Mouse (Mus musculus): ENCODE measurements around the gene Dgkq. TPM values are rescaled to one million over a fixed set of nuclear protein-coding genes. Genes with fewer than 3 reads are reported as not detected.

Dgkq gene
- polyA plus RNA-seq, 1 experiment: 63.9 TPM

- TF ChIP-seq POLR2A (IDR thresholded peaks at IDR 0.05; ENCODE audit: borderline replicate concordance, extremely low read depth, insufficient read depth, insufficient read length, poor library complexity, severe bottlenecking) (no peak), CTCF (IDR thresholded peaks at IDR 0.05; ENCODE audit: borderline replicate concordance, extremely low read depth, insufficient read depth, insufficient read length) (no peak)
- DNase-seq (ENCODE audit: low read depth): no peak
Measured at GRCm38 (mm10) chr5:108701341-108702021, 32.0 kb upstream of the Dgkq start.

DNA sequence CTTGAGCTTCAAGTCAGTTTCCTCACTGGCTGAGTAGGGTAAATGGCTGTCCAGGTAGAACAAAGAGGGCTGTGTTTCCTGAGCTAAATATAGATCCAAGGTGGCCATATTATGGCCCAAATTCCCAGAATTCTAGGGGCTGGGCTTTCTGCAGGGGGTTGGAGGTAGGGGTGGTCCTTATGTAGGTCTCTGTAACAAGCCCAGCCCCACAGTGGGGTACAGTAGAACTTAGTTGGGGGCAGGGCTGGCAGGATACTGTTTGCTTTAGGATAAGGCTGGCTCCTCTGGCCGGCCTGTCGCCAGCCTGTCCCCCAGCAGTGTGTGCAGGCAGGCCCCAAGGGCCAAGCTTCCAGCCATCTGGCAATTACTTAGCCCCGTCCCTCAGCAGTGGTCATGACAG lies 30.9 kb upstream of the Dgkq start:
- no peak for DNase-seq (ENCODE audit: low read depth)
- TF ChIP-seq CTCF (IDR thresholded peaks at IDR 0.05; ENCODE audit: borderline replicate concordance, extremely low read depth, insufficient read depth, insufficient read length) (no peak), POLR2A (IDR thresholded peaks at IDR 0.05; ENCODE audit: borderline replicate concordance, extremely low read depth, insufficient read depth, insufficient read length, poor library complexity, severe bottlenecking) (no peak)

- no peak for TF ChIP-seq POLR2A (IDR thresholded peaks at IDR 0.05; ENCODE audit: borderline replicate concordance, extremely low read depth, insufficient read depth, insufficient read length, poor library complexity, severe bottlenecking)
- TF ChIP-seq CTCF (IDR thresholded peaks at IDR 0.05; ENCODE audit: borderline replicate concordance, extremely low read depth, insufficient read depth, insufficient read length): no peak
- peak; percentile 75 for DNase-seq (ENCODE audit: low read depth)
Measured at GRCm38 (mm10) chr5:108697341-108697753, 27.9 kb upstream of the Dgkq start.

GRCm38 (mm10) chr5:108696542-108696941 lies 27.1 kb upstream of the Dgkq start:
- TF ChIP-seq CTCF (IDR thresholded peaks at IDR 0.05; ENCODE audit: borderline replicate concordance, extremely low read depth, insufficient read depth, insufficient read length) (no peak), POLR2A (IDR thresholded peaks at IDR 0.05; ENCODE audit: borderline replicate concordance, extremely low read depth, insufficient read depth, insufficient read length, poor library complexity, severe bottlenecking) (no peak)
- DNase-seq (ENCODE audit: low read depth): no peak

DNA sequence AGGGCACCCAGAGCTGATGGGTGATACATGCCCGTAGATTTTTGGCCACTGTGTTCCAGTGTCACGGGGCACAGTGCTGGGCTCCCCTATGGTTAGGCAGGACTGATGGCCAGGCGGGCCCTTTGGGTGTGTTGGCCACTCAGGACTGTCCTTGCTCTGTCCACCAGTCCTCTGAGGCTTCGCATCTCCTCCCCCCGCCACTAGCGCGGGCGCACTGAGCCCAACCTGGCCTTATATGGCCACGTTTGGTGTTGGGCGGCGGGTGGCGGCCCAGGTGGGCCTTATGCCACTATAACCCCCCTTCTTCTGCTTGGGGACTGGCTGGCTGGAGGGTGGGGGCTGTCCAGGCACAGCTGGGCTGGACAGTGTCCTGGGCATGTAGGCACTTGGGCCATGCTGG lies 26.4 kb upstream of the Dgkq start:
- TF ChIP-seq POLR2A (IDR thresholded peaks at IDR 0.05; ENCODE audit: borderline replicate concordance, extremely low read depth, insufficient read depth, insufficient read length, poor library complexity, severe bottlenecking) (no peak), CTCF (IDR thresholded peaks at IDR 0.05; ENCODE audit: borderline replicate concordance, extremely low read depth, insufficient read depth, insufficient read length) (no peak)
- no peak for DNase-seq (ENCODE audit: low read depth)

- TF ChIP-seq CTCF (IDR thresholded peaks at IDR 0.05; ENCODE audit: borderline replicate concordance, extremely low read depth, insufficient read depth, insufficient read length): no peak
- TF ChIP-seq POLR2A (IDR thresholded peaks at IDR 0.05; ENCODE audit: borderline replicate concordance, extremely low read depth, insufficient read depth, insufficient read length, poor library complexity, severe bottlenecking): 0 out of 2 replicates have a peak, but pooled peaks have one; percentile 8
- DNase-seq (ENCODE audit: low read depth): peak; percentile 56
Measured at GRCm38 (mm10) chr5:108694352-108695261, 25.1 kb upstream of the Dgkq start.

DNA sequence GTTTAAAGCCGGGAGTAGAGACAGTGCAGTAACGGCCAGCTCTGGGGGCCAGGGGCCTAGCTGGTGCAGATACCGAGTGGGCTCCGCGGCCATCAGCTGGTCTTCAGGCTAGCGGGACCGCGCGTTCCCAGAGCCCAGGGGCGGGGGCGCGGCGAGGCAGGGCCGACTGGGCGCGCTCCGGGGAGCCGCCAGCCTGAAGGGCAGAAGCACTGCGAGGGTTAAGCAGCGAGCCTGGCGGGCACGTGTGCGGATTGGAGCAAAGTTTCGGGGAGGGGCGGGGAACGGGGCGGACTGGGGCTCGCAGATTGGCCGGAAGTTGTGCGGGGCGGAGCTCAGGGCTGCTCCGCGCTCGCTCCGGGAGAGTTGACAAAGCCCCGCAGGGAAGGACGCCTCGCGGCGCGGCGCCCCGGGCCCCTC lies 24.4 kb upstream of the Dgkq start:
- peak; percentile 96 for DNase-seq (ENCODE audit: low read depth)
- TF ChIP-seq POLR2A (IDR thresholded peaks at IDR 0.05; ENCODE audit: borderline replicate concordance, extremely low read depth, insufficient read depth, insufficient read length, poor library complexity, severe bottlenecking): no peak

GRCm38 (mm10) chr5:108692271-108692670 lies 22.8 kb upstream of the Dgkq start, which contains the start of gene Fgfrl1:
Fgfrl1 (plus strand) TSS chr5:108692382.
- TF ChIP-seq CTCF (IDR thresholded peaks at IDR 0.05; ENCODE audit: borderline replicate concordance, extremely low read depth, insufficient read depth, insufficient read length) (peak; percentile 30; the same call in 1 of the 2 replicates), POLR2A (IDR thresholded peaks at IDR 0.05; ENCODE audit: borderline replicate concordance, extremely low read depth, insufficient read depth, insufficient read length, poor library complexity, severe bottlenecking) (no peak)
- DNase-seq (ENCODE audit: low read depth): no peak

DNA sequence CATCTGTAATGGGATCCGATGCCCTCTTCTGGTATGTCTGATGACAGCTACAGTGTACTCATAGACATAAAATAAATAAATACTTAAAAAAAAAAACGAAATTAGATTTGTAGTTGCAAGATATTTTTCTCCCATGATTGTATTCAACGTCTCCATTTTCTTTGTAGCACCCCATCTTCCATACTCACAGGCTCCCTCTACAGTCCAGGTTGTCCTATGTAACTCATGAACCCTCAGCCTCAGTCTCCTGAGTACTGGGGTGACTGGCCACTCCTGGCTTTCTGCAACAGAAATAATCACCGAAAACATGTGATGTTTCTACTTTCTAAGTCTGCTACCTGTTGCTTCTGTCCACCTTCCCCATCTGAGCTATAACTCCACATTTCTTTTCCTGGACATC lies 21.7 kb upstream of the Dgkq start:
- TF ChIP-seq CTCF (IDR thresholded peaks at IDR 0.05; ENCODE audit: borderline replicate concordance, extremely low read depth, insufficient read depth, insufficient read length) (0 out of 2 replicates have a peak, but pooled peaks have one; percentile 1), POLR2A (IDR thresholded peaks at IDR 0.05; ENCODE audit: borderline replicate concordance, extremely low read depth, insufficient read depth, insufficient read length, poor library complexity, severe bottlenecking) (no peak)
- DNase-seq (ENCODE audit: low read depth): no peak

DNA sequence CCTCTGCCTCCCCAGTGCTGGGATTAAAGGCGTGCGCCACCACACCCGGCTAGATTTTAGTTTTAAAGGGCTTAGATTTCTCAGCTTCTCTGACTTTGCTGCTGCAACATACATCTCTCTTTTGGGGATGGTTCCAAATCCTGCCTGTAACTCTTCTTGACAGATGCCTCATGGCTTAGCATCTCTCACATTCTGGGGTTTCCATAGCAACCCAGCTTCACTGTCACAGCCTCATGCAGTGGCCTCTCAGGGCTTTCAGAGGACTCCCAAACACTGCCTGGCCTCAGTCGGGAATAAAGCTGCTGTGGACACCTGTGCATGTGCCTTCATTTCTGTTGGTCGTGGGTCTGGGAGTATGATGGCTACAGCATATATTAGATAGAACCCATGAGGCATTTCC lies 19.6 kb upstream of the Dgkq start:
- peak; percentile 76 for DNase-seq (ENCODE audit: low read depth)
- TF ChIP-seq CTCF (IDR thresholded peaks at IDR 0.05; ENCODE audit: borderline replicate concordance, extremely low read depth, insufficient read depth, insufficient read length) (no peak), POLR2A (IDR thresholded peaks at IDR 0.05; ENCODE audit: borderline replicate concordance, extremely low read depth, insufficient read depth, insufficient read length, poor library complexity, severe bottlenecking) (no peak)

DNA sequence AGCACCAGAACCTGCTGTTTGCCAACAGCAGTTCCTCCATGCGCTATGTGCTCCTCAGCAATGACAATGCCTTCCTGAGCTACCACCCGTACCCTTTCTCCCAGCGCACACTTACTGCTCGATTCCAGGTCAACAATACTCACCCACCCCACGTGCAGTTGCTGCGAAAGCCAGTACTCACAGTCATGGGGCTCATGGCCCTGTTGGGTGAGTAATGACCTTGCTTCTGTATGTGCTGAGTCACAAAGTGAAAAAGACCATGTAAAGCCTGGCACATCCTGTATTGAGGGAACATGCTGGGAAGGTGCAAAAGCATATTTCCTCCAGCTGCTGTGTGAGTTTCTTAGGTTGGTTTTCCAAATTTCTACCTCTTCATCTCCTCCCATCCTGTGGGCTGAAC lies 11.4 kb upstream of the Dgkq start:
- DNase-seq (ENCODE audit: low read depth): no peak
- TF ChIP-seq POLR2A (IDR thresholded peaks at IDR 0.05; ENCODE audit: borderline replicate concordance, extremely low read depth, insufficient read depth, insufficient read length, poor library complexity, severe bottlenecking) (no peak), CTCF (IDR thresholded peaks at IDR 0.05; ENCODE audit: borderline replicate concordance, extremely low read depth, insufficient read depth, insufficient read length) (no peak)
